Mouse (Mus musculus): ENCODE results near the gene Tcte2. TPM values are rescaled to one million over a fixed set of nuclear protein-coding genes. Genes with fewer than 3 reads are reported as not detected.
A peak's percentile ranks its signal among the peaks of the same experiment; 100 is the strongest.

Gene Tcte2
- polyA plus RNA-seq, 1 experiment from 2014 or later, result 4.9 TPM

DNA sequence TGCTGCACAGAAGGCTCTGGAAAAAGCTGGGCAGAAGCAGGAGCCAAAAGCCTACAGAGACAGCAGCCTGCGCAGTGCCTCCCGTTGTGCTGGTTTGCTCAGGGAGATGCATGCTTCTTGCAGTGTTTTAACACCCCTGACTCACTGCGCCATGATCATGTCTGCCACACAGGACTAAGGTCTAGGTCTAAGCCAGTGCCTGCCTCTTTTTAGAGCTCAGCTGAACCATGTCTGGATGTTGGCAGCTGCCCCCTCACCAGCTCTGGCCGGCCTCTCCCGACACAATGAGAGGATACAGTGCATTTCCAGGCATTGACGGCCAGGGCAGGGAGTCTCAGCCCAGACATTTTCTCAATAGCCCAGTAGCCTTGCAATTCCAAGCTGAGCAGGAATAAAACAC is 24.3 kb downstream of the Tcte2 start:
- ATAC-seq (ENCODE audit: insufficient number of reproducible peaks, low FRiP score), result no peak
- H3K4me2 ChIP-seq, result no peak overlapping the region
- H3K36me3 ChIP-seq, result no peaks in the 10 kb centered on the region
- H3K4me1 ChIP-seq (replicated peaks), result peaks cover 59% of the 10 kb centered on the region
- no peak overlapping the region for H3K9ac ChIP-seq
- H3K4me3 ChIP-seq, result no peak overlapping the region
- no peaks in the 10 kb centered on the region for H3K9me3 ChIP-seq (replicated peaks)
- no peaks in the 10 kb centered on the region for H3K27me3 ChIP-seq (replicated peaks)
- H3K27ac ChIP-seq (ENCODE audit: poor library complexity, severe bottlenecking), result no peak overlapping the region
- WGBS, result 54% methylated on average over 6 of the region's 6 CpGs

DNA sequence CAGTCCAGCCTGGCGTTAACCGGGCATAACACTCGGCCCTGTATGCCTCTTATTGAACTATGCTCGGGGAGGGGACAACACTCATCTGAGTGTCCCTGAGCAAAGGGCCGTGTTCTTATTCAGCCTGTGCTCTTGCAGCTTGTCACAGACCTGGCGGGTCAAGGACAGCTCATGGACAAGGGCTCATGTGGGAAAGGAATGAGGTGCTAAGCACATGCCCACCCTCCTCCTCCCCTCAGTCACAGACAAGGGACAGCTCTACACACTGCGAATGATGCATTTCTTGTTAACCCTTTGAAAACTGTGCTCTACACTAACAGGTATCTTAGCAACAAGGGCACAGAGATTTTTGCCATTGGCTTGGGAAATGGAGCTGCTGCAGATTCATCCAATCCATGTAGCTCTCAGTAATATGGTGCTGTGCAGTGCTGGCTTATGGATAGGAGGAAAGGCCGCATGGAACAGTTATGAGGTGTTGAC is 25.8 kb downstream of the Tcte2 start:
- Histone ChIP-seq H3K4me2 (no peak overlapping the region), H3K36me3 (no peaks in the 10 kb centered on the region), H3K27me3 (replicated peaks) (no peaks in the 10 kb centered on the region), H3K4me3 (no peak overlapping the region), H3K27ac (ENCODE audit: poor library complexity, severe bottlenecking) (peak overlapping the region; percentile 52; the same call in 1 of the 2 replicates), H3K4me1 (replicated peaks) (peaks cover 52% of the 10 kb centered on the region), H3K9me3 (replicated peaks) (no peaks in the 10 kb centered on the region), H3K9ac (no peak overlapping the region)
- ATAC-seq (ENCODE audit: insufficient number of reproducible peaks, low FRiP score), result peak; percentile 53; the same call in 1 of the 2 replicates
- WGBS, result 50% methylated on average over 8 of the region's 8 CpGs

DNA sequence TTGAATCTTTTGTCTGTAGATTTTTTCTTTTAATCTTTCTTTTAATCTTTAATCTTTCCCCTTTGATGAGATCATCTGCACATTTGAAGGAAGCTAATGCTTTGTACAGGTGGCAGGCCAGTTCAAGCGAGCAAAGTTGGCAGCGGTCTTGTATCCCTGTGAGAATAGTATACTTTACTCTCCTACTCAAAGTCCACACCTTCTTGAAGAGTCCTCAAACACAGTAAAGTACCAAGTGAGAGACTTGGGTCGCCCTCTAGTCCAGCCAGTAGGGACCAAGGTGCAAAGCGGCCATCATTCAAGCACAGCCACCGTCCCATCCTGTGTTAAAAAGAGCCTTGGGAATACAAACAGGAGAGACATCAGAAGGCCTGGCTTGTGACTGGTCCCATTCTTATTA is 26.6 kb downstream of the Tcte2 start:
- Histone ChIP-seq H3K36me3 (no peaks in the 10 kb centered on the region), H3K4me2 (no peak overlapping the region), H3K27ac (ENCODE audit: poor library complexity, severe bottlenecking) (no peak overlapping the region), H3K4me1 (replicated peaks) (peaks cover 46% of the 10 kb centered on the region), H3K4me3 (no peak overlapping the region), H3K9ac (no peak overlapping the region), H3K9me3 (replicated peaks) (no peaks in the 10 kb centered on the region), H3K27me3 (replicated peaks) (no peaks in the 10 kb centered on the region)
- ATAC-seq (ENCODE audit: insufficient number of reproducible peaks, low FRiP score), result no peak
- 89% methylated on average over 5 of the region's 5 CpGs for WGBS

DNA sequence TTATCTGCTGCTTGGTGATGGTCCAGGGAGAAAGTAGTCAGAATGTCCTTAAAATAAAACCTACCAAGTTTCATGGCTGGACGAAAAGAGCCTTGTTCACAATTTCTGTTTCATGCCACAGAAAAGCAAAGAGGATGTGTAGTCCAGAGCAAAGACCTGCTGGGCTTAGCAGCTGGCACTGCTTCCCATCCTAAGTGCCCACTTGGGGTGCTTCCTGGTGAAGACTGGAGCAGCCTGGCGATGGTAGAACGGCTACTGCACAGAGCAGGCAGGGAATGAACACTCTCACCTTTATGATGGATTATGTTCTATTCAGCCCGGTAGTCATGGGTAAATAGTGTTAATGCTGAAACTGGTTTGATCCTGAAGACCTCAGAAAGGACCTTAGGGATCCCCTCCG is 27.7 kb downstream of the Tcte2 start:
- ATAC-seq (ENCODE audit: insufficient number of reproducible peaks, low FRiP score), result no peak
- WGBS, result 89% methylated on average over 5 of the region's 5 CpGs
- H3K4me1 ChIP-seq (replicated peaks), result peaks cover 44% of the 10 kb centered on the region

GRCm38 (mm10) chr17:13732685-13733084 is 28.9 kb downstream of the Tcte2 start:
- no peaks in the 10 kb centered on the region for H3K36me3 ChIP-seq
- WGBS, result 10% methylated on average over 8 of the region's 8 CpGs
- H3K9me3 ChIP-seq (replicated peaks), result no peaks in the 10 kb centered on the region
- peak overlapping the region; percentile 5; the same call in 1 of the 2 replicates for H3K9ac ChIP-seq
- H3K4me1 ChIP-seq (replicated peaks), result peaks cover 35% of the 10 kb centered on the region
- ATAC-seq (ENCODE audit: insufficient number of reproducible peaks, low FRiP score), result 0 out of 2 replicates have a peak, but pooled peaks have one; percentile 51
- peak overlapping the region; percentile 48 for H3K27ac ChIP-seq (ENCODE audit: poor library complexity, severe bottlenecking)
- no peak overlapping the region for H3K4me3 ChIP-seq
- peak overlapping the region; percentile 45 for H3K4me2 ChIP-seq
- H3K27me3 ChIP-seq (replicated peaks), result no peaks in the 10 kb centered on the region

More for the DNA sequence above, 27.7 kb downstream of the Tcte2 start:
- H3K9me3 ChIP-seq (replicated peaks), result no peaks in the 10 kb centered on the region
- no peaks in the 10 kb centered on the region for H3K27me3 ChIP-seq (replicated peaks)
- no peak overlapping the region for H3K27ac ChIP-seq (ENCODE audit: poor library complexity, severe bottlenecking)
- H3K9ac ChIP-seq, result no peak overlapping the region
- H3K4me3 ChIP-seq, result no peak overlapping the region
- no peak overlapping the region for H3K4me2 ChIP-seq
- H3K36me3 ChIP-seq, result no peaks in the 10 kb centered on the region

- WGBS, result 53% methylated on average over 4 of the region's 4 CpGs
- ATAC-seq (ENCODE audit: insufficient number of reproducible peaks, low FRiP score), result no peak
- no peak overlapping the region for H3K27ac ChIP-seq (ENCODE audit: poor library complexity, severe bottlenecking)
Measured at GRCm38 (mm10) chr17:13731727-13732112, 29.9 kb downstream of the Tcte2 start.

DNA sequence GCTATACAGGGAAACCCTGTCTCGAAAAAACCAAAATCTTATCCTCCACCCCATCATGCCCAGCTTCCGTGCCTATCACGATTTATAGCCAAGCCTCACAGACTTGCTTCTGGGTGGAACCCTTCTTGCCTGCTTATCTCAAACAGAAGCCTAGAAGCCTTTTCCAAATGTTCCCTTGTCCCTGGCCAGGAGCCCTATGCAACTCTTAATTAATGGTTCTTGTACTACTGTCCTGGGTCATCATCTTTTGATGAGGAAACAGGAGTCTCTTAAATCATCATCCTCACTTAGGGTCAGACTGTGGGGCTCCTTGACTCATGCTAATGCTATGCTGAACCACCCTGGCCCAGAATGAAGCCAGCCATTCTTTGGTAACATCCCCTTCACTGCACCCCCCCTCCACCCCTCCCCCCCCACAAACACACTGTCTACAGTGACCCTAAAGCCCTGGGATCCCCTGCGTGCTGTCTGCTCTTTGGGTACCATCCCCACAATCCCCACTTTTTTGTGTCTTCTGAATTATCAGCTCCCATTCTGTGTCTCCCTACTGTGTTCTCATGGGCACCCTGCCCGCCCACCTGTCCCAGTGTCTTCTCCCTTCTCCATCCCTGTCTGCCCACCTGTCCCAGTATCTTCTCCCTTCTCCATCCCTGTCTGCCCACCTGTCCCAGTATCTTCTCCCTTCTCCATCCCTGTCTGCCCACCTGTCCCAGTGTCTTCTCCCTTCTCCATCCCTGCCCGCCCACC is 30.5 kb downstream of the Tcte2 start:
- Histone ChIP-seq H3K4me3 (no peak overlapping the region), H3K9me3 (replicated peaks) (no peaks in the 10 kb centered on the region), H3K36me3 (no peaks in the 10 kb centered on the region), H3K4me1 (replicated peaks) (peaks cover 27% of the 10 kb centered on the region), H3K9ac (no peak overlapping the region), H3K27ac (ENCODE audit: poor library complexity, severe bottlenecking) (no peak overlapping the region), H3K4me2 (no peak overlapping the region), H3K27me3 (replicated peaks) (no peaks in the 10 kb centered on the region)
- no peak for ATAC-seq (ENCODE audit: insufficient number of reproducible peaks, low FRiP score)
- 82% methylated on average over 6 of the region's 6 CpGs for WGBS

More at GRCm38 (mm10) chr17:13731727-13732112, 29.9 kb downstream of the Tcte2 start:
- no peak overlapping the region for H3K9ac ChIP-seq
- no peaks in the 10 kb centered on the region for H3K36me3 ChIP-seq
- H3K9me3 ChIP-seq (replicated peaks), result no peaks in the 10 kb centered on the region
- peaks cover 28% of the 10 kb centered on the region for H3K4me1 ChIP-seq (replicated peaks)
- H3K4me3 ChIP-seq, result no peak overlapping the region
- no peaks in the 10 kb centered on the region for H3K27me3 ChIP-seq (replicated peaks)
- H3K4me2 ChIP-seq, result no peak overlapping the region

GRCm38 (mm10) chr17:13726832-13727355 is 34.7 kb downstream of the Tcte2 start:
- no peaks in the 10 kb centered on the region for H3K36me3 ChIP-seq
- no peak for ATAC-seq (ENCODE audit: insufficient number of reproducible peaks, low FRiP score)

GRCm38 (mm10) chr17:13725004-13725550 is 36.5 kb downstream of the Tcte2 start:
- no peaks in the 10 kb centered on the region for H3K27me3 ChIP-seq (replicated peaks)
- peaks cover 17% of the 10 kb centered on the region for H3K4me1 ChIP-seq (replicated peaks)
- 32% methylated on average over 4 of the region's 4 CpGs for WGBS
- 0 out of 2 replicates have a peak, but pooled peaks have one; percentile 46 for ATAC-seq (ENCODE audit: insufficient number of reproducible peaks, low FRiP score)
- H3K27ac ChIP-seq (ENCODE audit: poor library complexity, severe bottlenecking), result no peak overlapping the region
- no peaks in the 10 kb centered on the region for H3K9me3 ChIP-seq (replicated peaks)
- no peak overlapping the region for H3K9ac ChIP-seq
- H3K4me3 ChIP-seq, result no peak overlapping the region
- H3K36me3 ChIP-seq, result no peaks in the 10 kb centered on the region
- H3K4me2 ChIP-seq, result no peak overlapping the region

More at GRCm38 (mm10) chr17:13726832-13727355, 34.7 kb downstream of the Tcte2 start:
- Histone ChIP-seq H3K9ac (no peak overlapping the region), H3K27me3 (replicated peaks) (no peaks in the 10 kb centered on the region), H3K9me3 (replicated peaks) (no peaks in the 10 kb centered on the region), H3K4me1 (replicated peaks) (peaks cover 21% of the 10 kb centered on the region), H3K4me2 (no peak overlapping the region), H3K4me3 (no peak overlapping the region), H3K27ac (ENCODE audit: poor library complexity, severe bottlenecking) (no peak overlapping the region)
- WGBS, result 80% methylated on average over 8 of the region's 8 CpGs

DNA sequence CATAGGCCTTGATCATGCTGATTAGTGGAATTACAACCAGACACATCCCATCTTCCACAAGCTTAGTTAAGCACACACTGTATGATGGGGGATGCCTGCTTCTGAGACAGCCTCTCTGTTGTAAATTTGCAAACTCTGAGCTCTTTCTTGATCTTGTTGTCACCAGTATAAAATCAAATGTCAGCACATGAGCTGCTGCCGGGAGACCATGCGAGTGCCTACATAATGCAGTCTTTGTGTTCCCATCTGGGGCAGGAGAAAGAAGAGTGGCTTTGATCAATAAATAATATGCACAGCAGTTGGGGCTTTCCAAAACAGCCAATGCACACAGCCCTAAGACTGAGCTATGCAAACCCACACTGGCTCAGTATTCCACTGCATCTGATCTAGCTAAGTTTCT is 39.2 kb downstream of the Tcte2 start:
- ATAC-seq (ENCODE audit: insufficient number of reproducible peaks, low FRiP score), result no peak
- H3K9me3 ChIP-seq (replicated peaks), result no peaks in the 10 kb centered on the region
- 64% methylated on average over 2 of the region's 2 CpGs for WGBS
- no peak overlapping the region for H3K9ac ChIP-seq
- H3K36me3 ChIP-seq, result no peaks in the 10 kb centered on the region
- no peak overlapping the region for H3K4me2 ChIP-seq
- no peak overlapping the region for H3K27ac ChIP-seq (ENCODE audit: poor library complexity, severe bottlenecking)
- no peaks in the 10 kb centered on the region for H3K27me3 ChIP-seq (replicated peaks)
- peaks cover 17% of the 10 kb centered on the region for H3K4me1 ChIP-seq (replicated peaks)
- no peak overlapping the region for H3K4me3 ChIP-seq

- Histone ChIP-seq H3K36me3 (no peaks in the 10 kb centered on the region), H3K9ac (no peak overlapping the region), H3K4me3 (no peak overlapping the region), H3K27ac (ENCODE audit: poor library complexity, severe bottlenecking) (no peak overlapping the region), H3K27me3 (replicated peaks) (no peaks in the 10 kb centered on the region), H3K4me2 (no peak overlapping the region), H3K9me3 (replicated peaks) (no peaks in the 10 kb centered on the region), H3K4me1 (replicated peaks) (peaks cover 17% of the 10 kb centered on the region)
- no peak for ATAC-seq (ENCODE audit: insufficient number of reproducible peaks, low FRiP score)
- whole genome bisulfite sequencing, result 70% methylated on average over 2 of the region's 2 CpGs
Measured at GRCm38 (mm10) chr17:13721372-13721771, 40.3 kb downstream of the Tcte2 start.

Measured in heart, embryonic 12.5 days (tissue).